Mouse (Mus musculus): Measurements from ENCODE around the gene Vmn2r33. TPM values are rescaled to one million over a fixed set of nuclear protein-coding genes. Genes with fewer than 3 reads are reported as not detected.

Gene Vmn2r33
- polyA plus RNA-seq (2012; fragmentation: generic; extraction: Trizol) = not detected

GRCm38 (mm10) chr7:7566686-7567085, at the start of gene Vmn2r33:
Gene Vmn2r33 (minus strand): TSS chr7:7566786.

Other genes starting within 250 kb of the Vmn2r33 start
- not detected for gene Vmn2r30, start 229.2 kb downstream of the Vmn2r33 start, polyA plus RNA-seq (2012; fragmentation: generic; extraction: Trizol)
- gene Gm45783, start 192.2 kb downstream of the Vmn2r33 start, polyA plus RNA-seq (2012; fragmentation: generic; extraction: Trizol) = not detected
- gene Vmn2r31, start 167.1 kb downstream of the Vmn2r33 start, polyA plus RNA-seq (2012; fragmentation: generic; extraction: Trizol) = not detected
- gene Vmn2r32, start 86.8 kb downstream of the Vmn2r33 start, polyA plus RNA-seq (2012; fragmentation: generic; extraction: Trizol) = not detected
- gene Vmn2r34, start 122.7 kb upstream of the Vmn2r33 start, polyA plus RNA-seq (2012; fragmentation: generic; extraction: Trizol) = not detected